In the genomic region with DNA sequence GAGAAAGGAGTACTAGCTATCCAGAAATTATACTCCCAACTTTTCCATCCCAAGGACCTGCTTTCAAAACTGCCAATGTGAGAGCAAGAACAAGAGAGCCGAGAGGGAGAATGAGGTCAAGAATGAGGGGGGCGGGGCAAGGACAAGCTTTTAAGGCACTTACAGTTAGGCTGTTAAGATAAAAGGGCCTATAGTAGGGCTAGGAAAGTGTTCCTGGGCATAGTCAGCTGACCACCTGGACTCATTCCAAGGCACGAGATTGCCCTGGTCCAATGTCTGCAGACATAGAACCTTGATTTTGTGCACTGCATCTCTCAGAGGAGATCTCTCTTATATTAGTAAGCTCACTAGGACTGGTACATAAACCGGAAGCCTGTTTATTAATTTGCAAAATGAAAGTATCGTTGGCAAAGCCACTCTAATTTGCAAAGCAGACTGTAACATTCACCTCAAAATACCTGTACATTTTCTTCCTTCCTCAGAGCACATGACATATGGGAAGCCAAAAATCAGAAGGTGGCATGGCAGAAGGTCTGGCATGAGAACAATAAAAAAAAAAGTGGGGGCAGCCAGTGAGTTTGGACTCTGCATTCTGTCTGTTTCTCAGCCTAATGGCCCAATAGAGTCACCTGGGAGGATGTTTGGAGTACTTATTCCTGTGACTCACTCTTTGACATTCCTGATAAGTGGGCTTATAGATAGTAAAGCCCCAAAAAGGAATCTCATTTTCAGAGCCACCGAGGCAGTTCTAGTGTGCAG, we compare ENCODE assay signal across 1 mouse cellular context.
A peak's percentile ranks its signal among the peaks of the same experiment; 100 is the strongest.
TF ChIP-seq lines count a peak whose summit lies in the region.

No protein-coding gene starts in this region.

TF ChIP-seq in MEL, 35 proteins besides CTCF, POLR2A, EP300 and RAD21 (continued from another document):
- no peak for TF ChIP-seq NRF1 (IDR thresholded peaks at IDR 0.05; ENCODE audit: insufficient read depth, low read depth, low read length, poor library complexity, severe bottlenecking)
- no peak for TF ChIP-seq ZKSCAN1 (IDR thresholded peaks at IDR 0.05; ENCODE audit: low read depth, low read length)
- TF ChIP-seq MXI1 (IDR thresholded peaks at IDR 0.05; ENCODE audit: low read depth, low read length), result no peak
- peak; percentile 52; the same call in 1 of the 2 replicates for TF ChIP-seq USF1 (IDR thresholded peaks at IDR 0.05; ENCODE audit: low read depth, low read length)
- no peak for TF ChIP-seq E2F4 (IDR thresholded peaks at IDR 0.05; ENCODE audit: borderline replicate concordance, low read depth, low read length)
